Mouse (Mus musculus): ENCODE results near the gene Carns1.

GRCm38 (mm10) chr19:4220957-4221743, 45.9 kb upstream of the Carns1 start:
- TF ChIP-seq CTCF (IDR thresholded peaks at IDR 0.05; ENCODE audit: insufficient read depth, low read depth, low read length) (no peak), POLR2A (IDR thresholded peaks at IDR 0.05; ENCODE audit: insufficient read depth, low read depth, low read length) (no peak)
